Mouse (Mus musculus): ENCODE measurements around the gene Mios.

Mios gene

GRCm38 (mm10) chr6:8259004-8259666, 50.1 kb downstream of the Mios start, which contains the start of the genes Rpa3, Umad1 and Gm45062:
Rpa3 (minus strand) TSS chr6:8259173.
Umad1 (plus strand) TSS chr6:8259288.
Gm45062 (plus strand) TSS chr6:8259450.
- TF ChIP-seq GATA4 (IDR thresholded peaks at IDR 0.05; ENCODE audit: insufficient replicate concordance, low read length) = no peak; the same call in 1 of the 2 replicates

- no peak for TF ChIP-seq GATA4 (IDR thresholded peaks at IDR 0.05; ENCODE audit: insufficient replicate concordance, low read length)
These were observed 50.6 kb downstream of the Mios start for GRCm38 (mm10) chr6:8259667-8260044.

DNA sequence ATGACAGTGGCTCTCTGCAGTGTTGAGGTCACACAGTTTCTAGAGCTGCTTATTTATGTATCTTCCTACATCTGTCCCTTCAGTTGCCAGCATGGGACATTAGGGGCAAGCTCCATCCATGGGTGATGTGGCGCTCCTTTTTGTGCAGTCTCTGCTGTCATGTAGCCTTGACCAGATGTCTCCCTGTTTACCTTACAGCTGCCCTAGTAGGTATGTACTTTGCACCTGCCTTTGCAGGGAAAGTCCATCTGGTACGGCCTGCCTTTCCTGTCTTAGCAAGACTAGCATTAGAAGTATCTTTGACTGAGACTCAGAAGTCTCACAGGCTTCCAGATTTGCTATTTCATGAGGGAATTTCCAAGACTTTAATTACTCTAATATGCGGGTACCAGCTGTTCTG, 62.0 kb downstream of the Mios start:
- TF ChIP-seq GATA4 (IDR thresholded peaks at IDR 0.05; ENCODE audit: insufficient replicate concordance, low read length) = no peak

GRCm38 (mm10) chr6:8274387-8275054, 65.5 kb downstream of the Mios start:
- TF ChIP-seq GATA4 (IDR thresholded peaks at IDR 0.05; ENCODE audit: insufficient replicate concordance, low read length) = no peak

GRCm38 (mm10) chr6:8275098-8275497, 66.1 kb downstream of the Mios start:
- TF ChIP-seq GATA4 (IDR thresholded peaks at IDR 0.05; ENCODE audit: insufficient replicate concordance, low read length) = no peak

DNA sequence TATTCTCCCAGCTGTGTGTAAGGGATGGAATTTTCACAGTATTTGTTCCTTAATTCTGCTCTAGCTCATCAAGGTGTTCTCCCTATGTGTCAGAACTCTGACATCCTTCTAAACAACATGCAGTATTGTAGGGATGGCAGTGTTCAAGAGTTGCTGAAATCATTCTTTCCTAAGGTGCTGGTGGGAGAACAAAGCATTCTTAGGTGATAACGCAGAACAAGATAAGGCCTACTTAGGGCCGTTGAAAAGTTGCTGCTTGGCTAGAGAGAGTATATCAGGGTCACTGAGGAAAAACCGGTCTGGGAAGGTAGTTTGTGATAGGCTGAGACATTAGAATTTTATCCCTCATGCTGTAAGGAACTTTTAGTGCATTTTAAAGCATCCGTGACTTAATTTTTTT, 67.4 kb downstream of the Mios start:
- no peak for TF ChIP-seq GATA4 (IDR thresholded peaks at IDR 0.05; ENCODE audit: insufficient replicate concordance, low read length)

GRCm38 (mm10) chr6:8278426-8279002, 69.5 kb downstream of the Mios start:
- TF ChIP-seq GATA4 (IDR thresholded peaks at IDR 0.05; ENCODE audit: insufficient replicate concordance, low read length) = no peak

- no peak for TF ChIP-seq GATA4 (IDR thresholded peaks at IDR 0.05; ENCODE audit: insufficient replicate concordance, low read length)
These were observed 74.2 kb downstream of the Mios start for GRCm38 (mm10) chr6:8283255-8283654.

- no peak for TF ChIP-seq GATA4 (IDR thresholded peaks at IDR 0.05; ENCODE audit: insufficient replicate concordance, low read length)
These were observed 76.5 kb downstream of the Mios start for GRCm38 (mm10) chr6:8285401-8285960.
